23 mouse cellular contexts compared by ENCODE assay signal in the genomic region with DNA sequence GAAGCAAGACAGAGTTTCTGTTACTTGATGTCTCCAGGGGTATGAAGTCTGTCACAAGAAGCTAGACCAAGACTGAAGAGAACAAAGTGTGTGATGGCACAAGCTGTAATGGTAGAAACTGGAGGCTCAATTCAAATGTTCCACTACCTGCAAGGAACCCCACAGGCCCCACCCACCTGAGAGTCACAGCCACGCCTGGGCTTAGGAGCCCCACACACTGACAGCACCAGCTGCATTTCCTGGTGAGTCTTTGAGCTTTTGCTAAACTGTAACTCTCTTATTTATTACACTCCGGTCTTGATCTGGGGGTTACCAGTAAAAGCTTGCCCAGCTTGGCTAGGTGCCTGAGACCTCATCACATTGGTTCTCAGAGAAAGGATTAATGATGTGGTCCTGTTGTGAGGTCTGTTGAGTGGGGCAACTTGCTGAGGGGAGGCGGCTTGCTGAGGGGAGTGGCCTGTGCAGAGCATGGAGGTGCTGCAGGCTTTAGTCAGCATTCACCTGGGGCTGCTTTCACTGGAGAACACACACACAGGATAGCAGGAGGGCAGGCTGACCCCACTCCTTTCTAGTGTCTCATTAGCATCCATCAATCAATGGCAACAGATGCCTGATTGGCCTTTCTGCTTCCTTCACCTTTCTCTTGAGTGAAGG. TPM values are rescaled to one million over a fixed set of nuclear protein-coding genes. Genes with fewer than 3 reads are reported as not detected.
DNase-seq lines count a peak whose midpoint lies in the region; ATAC-seq lines count a peak whose summit lies in the region.
"Had no signal": no experiment of that assay in that cellular context is flagged by ENCODE, and none has a peak within 500 bp of the region (broad histone marks: within the 10 kb centered on the region; RNA-seq: fewer than 3 reads in every experiment).

No protein-coding gene starts in this region.

- DNase-seq in thymus, postnatal 4 days = peak; percentile 31
- no peak for DNase-seq in thymus, postnatal 10 days (ENCODE audit: low spot score in 2 of 2)
- DNase-seq in right cerebral cortex, postnatal 14 days = no peak
- no peak for DNase-seq in gastrocnemius, postnatal 10 days
- DNase-seq: adrenal gland, adult 8-10 months; cerebellum, adult 18-20 months; cerebellum, postnatal 25 days; gastrocnemius, postnatal 25 days; heart, postnatal 4 days; kidney, adult 2 months; kidney, postnatal 10 days; retina, postnatal 1 day; right cerebral cortex, postnatal 4 days had no signal

- no peak overlapping the region for H3K4me2 ChIP-seq in intestine, embryonic 16.5 days (ENCODE audit: low read depth, low read length)
- H3K4me2 ChIP-seq: midbrain, embryonic 15.5 days; neural tube, embryonic 12.5 days had no signal

- H3K36me3 ChIP-seq in intestine, embryonic 16.5 days (ENCODE audit: control insufficient read depth, insufficient read depth, low read length) = no peaks in the 10 kb centered on the region

- H3K9me3 ChIP-seq in intestine, embryonic 16.5 days (ENCODE audit: control insufficient read depth, low read length) = no peaks in the 10 kb centered on the region
- H3K9me3 ChIP-seq: forebrain, embryonic 10.5 days; midbrain, embryonic 15.5 days; neural tube, embryonic 12.5 days had no signal

- no peaks in the 10 kb centered on the region for H3K4me1 ChIP-seq in intestine, embryonic 16.5 days (ENCODE audit: control insufficient read depth, insufficient read depth, low read length)

- no peaks in the 10 kb centered on the region for H3K27me3 ChIP-seq in intestine, embryonic 16.5 days (replicated peaks; ENCODE audit: control insufficient read depth, insufficient read depth, low read length)
- H3K27me3 ChIP-seq: midbrain, embryonic 15.5 days; neural tube, embryonic 12.5 days; Patski had no signal

- 37% methylated on average over 3 of the region's 3 CpGs for WGBS in intestine, embryonic 16.5 days

- H3K4me3 ChIP-seq in intestine, embryonic 16.5 days (ENCODE audit: low read length) = no peak overlapping the region
- H3K4me3 ChIP-seq: forebrain, embryonic 10.5 days; midbrain, embryonic 15.5 days; neural tube, embryonic 12.5 days had no signal

- no peak overlapping the region for H3K27ac ChIP-seq in intestine, embryonic 16.5 days (ENCODE audit: low read length)
- H3K27ac ChIP-seq: forebrain, embryonic 10.5 days; macrophage; midbrain, embryonic 15.5 days; neural tube, embryonic 12.5 days had no signal

- peak; percentile 64 for ATAC-seq in activated CD4-positive, CD25-positive, alpha-beta regulatory T cell, adult 4 months
- peak; percentile 70 for ATAC-seq in intestine, embryonic 16.5 days
- no peak for ATAC-seq in granulocyte monocyte progenitor cell, adult 5-6 weeks (replicated peaks; ENCODE audit: poor library complexity, severe bottlenecking)
- ATAC-seq: forebrain, embryonic 16.5 days; hindbrain, embryonic 16.5 days; midbrain, embryonic 15.5 days; Patski had no signal

- no peak overlapping the region for H3K9ac ChIP-seq in intestine, embryonic 16.5 days (ENCODE audit: low read depth, low read length)
- H3K9ac ChIP-seq: midbrain, embryonic 15.5 days; neural tube, embryonic 12.5 days had no signal

RNA-seq across cellular contexts. Expression of a gene that starts 19.1 kb away (rescaled TPM):
- 100 to 1,000 TPM; 186 to 216 TPM for polyA plus RNA-seq in activated CD4-positive, CD25-positive, alpha-beta regulatory T cell, adult 4 months (2017; shearing (Covaris generic))
- polyA plus RNA-seq in intestine, embryonic 16.5 days (2015; fragmentation: Nextera tagmentation; extraction: Ambion mirVana) = 108 and 123 TPM in 2 replicates
- 26.7 and 47.4 TPM in 2 replicates for total RNA-seq in granulocyte monocyte progenitor cell, adult 5-6 weeks (2014; fragmentation: Nextera tagmentation)
- 40.1 and 46.0 TPM in 2 replicates for total RNA-seq in granulocyte monocyte progenitor cell, adult 5-6 weeks (2017)
- 10 to 100 TPM; 19.8 to 27.4 TPM for total RNA-seq in gastrocnemius, postnatal 10 days (2021)
